In genomic region chr11:96270996-96271540, GRCm38 (mm10) we compare ENCODE assay signal across 8 mouse cellular contexts. TPM values are rescaled to one million over a fixed set of nuclear protein-coding genes. Genes with fewer than 3 reads are reported as not detected.
DNase-seq lines count a peak whose midpoint lies in the region; ATAC-seq and TF ChIP-seq lines count a peak whose summit lies in the region.

TSS of gene Hoxb9 (plus strand) at chr11:96271457.

- H3K4me2 ChIP-seq in forebrain, embryonic 16.5 days (ENCODE audit: low read length) = no peak within 1 kb of the TSS
- peak within 1 kb of the TSS; percentile 13; the same call in 1 of the 2 replicates for H3K4me2 ChIP-seq in liver, postnatal 0 days (ENCODE audit: low read depth, low read length)

- H3K9ac ChIP-seq in forebrain, embryonic 16.5 days (replicated peaks; ENCODE audit: low read depth, low read length) = no peak within 1 kb of the TSS
- H3K9ac ChIP-seq in liver, postnatal 0 days (replicated peaks) = no peak within 1 kb of the TSS

- 0 out of 2 replicates have a peak within 1 kb of the TSS, but pooled peaks have one; percentile 13 for H3K4me3 ChIP-seq in forebrain, embryonic 16.5 days (replicated peaks; ENCODE audit: low read length)
- no peak within 1 kb of the TSS for H3K4me3 ChIP-seq in forebrain, embryonic 10.5 days
- peak within 1 kb of the TSS; percentile 13; the same call in 1 of the 2 replicates for H3K4me3 ChIP-seq in liver, postnatal 0 days (ENCODE audit: low read depth, low read length)

- no peaks in the 10 kb centered on the region for H3K36me3 ChIP-seq in forebrain, embryonic 16.5 days (ENCODE audit: control insufficient read depth, insufficient read depth)
- no peaks in the 10 kb centered on the region for H3K36me3 ChIP-seq in forebrain, embryonic 10.5 days (replicated peaks)
- H3K36me3 ChIP-seq in liver, postnatal 0 days (replicated peaks; ENCODE audit: insufficient read depth, low read length) = no peaks in the 10 kb centered on the region

- H3K4me1 ChIP-seq in forebrain, embryonic 16.5 days (replicated peaks; ENCODE audit: control insufficient read depth, insufficient read depth, low read length) = peaks cover 4% of the 10 kb centered on the region
- H3K4me1 ChIP-seq in forebrain, embryonic 10.5 days = peaks cover 18% of the 10 kb centered on the region
- peaks cover 4% of the 10 kb centered on the region; the same call in 1 of the 2 replicates for H3K4me1 ChIP-seq in liver, postnatal 0 days (ENCODE audit: insufficient read depth)

- no peaks in the 10 kb centered on the region for H3K9me3 ChIP-seq in forebrain, embryonic 16.5 days (ENCODE audit: control insufficient read depth, low read length)
- no peaks in the 10 kb centered on the region for H3K9me3 ChIP-seq in forebrain, embryonic 10.5 days
- no peaks in the 10 kb centered on the region for H3K9me3 ChIP-seq in liver, postnatal 0 days (ENCODE audit: low read length)

- no peak for ATAC-seq in forebrain, embryonic 16.5 days
- peak; percentile 46 for ATAC-seq in inflammation-experienced regulatory T-cells, adult 6 months
- no peak for ATAC-seq in liver, postnatal 0 days

- DNase-seq in forebrain, embryonic 10.5 days (ENCODE audit: extremely low spot score, low spot score) = no peak
- DNase-seq in ZHBTc4 (ENCODE audit: low read depth, low spot score) = peak; percentile 55
- no peak for DNase-seq in liver, postnatal 0 days
- no peak for DNase-seq in frontal cortex, postnatal 10 days (ENCODE audit: low spot score in 2 of 2)
- DNase-seq in cerebellum, adult 9-11 months = no peak
- DNase-seq in thymus, postnatal 4 days = no peak

- no peak for TF ChIP-seq EP300 in liver, postnatal 0 days (IDR thresholded peaks at IDR 0.05; ENCODE audit: low read depth)

- no peak within 1 kb of the TSS for H3K27ac ChIP-seq in forebrain, embryonic 16.5 days (ENCODE audit: low read length)
- H3K27ac ChIP-seq in forebrain, embryonic 10.5 days = no peak within 1 kb of the TSS
- no peak within 1 kb of the TSS for H3K27ac ChIP-seq in liver, postnatal 0 days (ENCODE audit: low read depth)

- WGBS in forebrain, embryonic 16.5 days = under 1% methylated on average over 40 of the region's 40 CpGs
- WGBS in forebrain, embryonic 10.5 days = under 1% methylated on average over 40 of the region's 40 CpGs
- WGBS in liver, postnatal 0 days (ENCODE audit: insufficient replicate concordance) = 2% methylated on average over 38 of the region's 40 CpGs

- H3K27me3 ChIP-seq in forebrain, embryonic 16.5 days (replicated peaks; ENCODE audit: control insufficient read depth, insufficient read depth, low read length) = peaks cover 96% of the 10 kb centered on the region
- H3K27me3 ChIP-seq in forebrain, embryonic 10.5 days (ENCODE audit: poor library complexity, severe bottlenecking) = peaks cover 100% of the 10 kb centered on the region
- H3K27me3 ChIP-seq in liver, postnatal 0 days (ENCODE audit: insufficient read depth, low read length) = peaks cover 99% of the 10 kb centered on the region

- no peak for TF ChIP-seq CTCF in liver, postnatal 0 days (IDR thresholded peaks at IDR 0.05; ENCODE audit: low read depth)

RNA-seq across cellular contexts. Expression of gene Hoxb9, which starts in this region (rescaled TPM):
- polyA plus RNA-seq in forebrain, embryonic 16.5 days (2015; fragmentation: Nextera tagmentation; extraction: Ambion mirVana) = not detected in 2 replicates
- polyA plus RNA-seq in forebrain, embryonic 10.5 days (2016; fragmentation: Nextera tagmentation; extraction: Ambion mirVana) = not detected in 2 replicates
- not detected for polyA plus RNA-seq in inflammation-experienced regulatory T-cells, adult 6 months (2017; shearing (Covaris generic))
- not detected in 2 replicates for polyA plus RNA-seq in liver, postnatal 0 days (2015; fragmentation: Nextera tagmentation; extraction: Ambion mirVana)

Comparison
In these comparisons a context has a peak if more than half of its experiments do, and no peak if none do; other contexts are left out.
1. Peak in ATAC-seq in inflammation-experienced regulatory T-cells, adult 6 months; RNA of the gene not detected or under 1 TPM.